Mouse (Mus musculus) kidney, adult 2 months (tissue): ENCODE measurements around the gene Cd44.

Source experiments
- CTCF ChIP-seq: fragments of 200-500 bp; conservative IDR thresholded peaks from 2 replicates; pipeline ENCODE4 v1.5.1; 2011; ENCODE audit warnings: low read depth, mild to moderate bottlenecking, control low read depth, low read length, moderate library complexity, mixed read lengths; ENCODE audit not compliant: insufficient read depth, insufficient read length
- POLR2A ChIP-seq: fragments of 200-500 bp; IDR thresholded peaks from one replicate; pipeline ENCODE4 v1.6.1; 2011; ENCODE audit warnings: low read depth, low read length, control low read depth

GRCm38 (mm10) chr2:102841231-102841630 lies 60.2 kb downstream of the Cd44 start:
- no peak for TF ChIP-seq POLR2A
- no peak for TF ChIP-seq CTCF
